Mouse (Mus musculus): ENCODE results near the gene Tmem119. TPM values are rescaled to one million over a fixed set of nuclear protein-coding genes. Genes with fewer than 3 reads are reported as not detected.

Tmem119 gene
- polyA plus RNA-seq, 1 experiment from 2014 or later, result 4.5 TPM

- ATAC-seq (ENCODE audit: low read depth), result no peak
- Histone ChIP-seq H3K36me3 (ENCODE audit: control insufficient read depth, insufficient read depth) (peaks cover 87% of the 10 kb centered on the region), H3K9ac (ENCODE audit: low read depth, low read length) (no peak overlapping the region)
Measured at GRCm38 (mm10) chr5:113747629-113748028, 52.7 kb downstream of the Tmem119 start.

More at GRCm38 (mm10) chr5:113747629-113748028, 52.7 kb downstream of the Tmem119 start:
- Histone ChIP-seq H3K27me3 (ENCODE audit: control insufficient read depth, insufficient read depth, low read depth, low read length) (no peaks in the 10 kb centered on the region), H3K4me1 (ENCODE audit: control insufficient read depth, low read depth, low read length) (no peaks in the 10 kb centered on the region), H3K4me3 (ENCODE audit: low read depth, low read length) (no peak overlapping the region), H3K9me3 (replicated peaks; ENCODE audit: control insufficient read depth, low read length) (no peaks in the 10 kb centered on the region), H3K27ac (ENCODE audit: low read length) (no peak overlapping the region), H3K4me2 (ENCODE audit: low read depth, low read length) (no peak overlapping the region)
- 80% methylated on average over 5 of the region's 5 CpGs for WGBS (ENCODE audit: insufficient replicate concordance)

Other genes with a start within 250 kb of the Tmem119 start
- 2.5 TPM in 2 replicates for gene Cmklr1, start 150.1 kb downstream of the Tmem119 start, polyA plus RNA-seq (2015; fragmentation: Nextera tagmentation; extraction: Ambion mirVana)
- gene 1700069L16Rik, start 75.7 kb downstream of the Tmem119 start, polyA plus RNA-seq (2015; fragmentation: Nextera tagmentation; extraction: Ambion mirVana), result not detected in 2 replicates
- 2.5 and 2.6 TPM in 2 replicates for gene Ficd, start 64.7 kb downstream of the Tmem119 start, polyA plus RNA-seq (2015; fragmentation: Nextera tagmentation; extraction: Ambion mirVana)
- 13.9 and 15.7 TPM in 2 replicates for gene Sart3, start 28.0 kb downstream of the Tmem119 start, polyA plus RNA-seq (2015; fragmentation: Nextera tagmentation; extraction: Ambion mirVana)
- 82.4 and 83.7 TPM in 2 replicates for gene Iscu, start 27.8 kb downstream of the Tmem119 start, polyA plus RNA-seq (2015; fragmentation: Nextera tagmentation; extraction: Ambion mirVana)
- gene Selplg, start 32.1 kb upstream of the Tmem119 start, polyA plus RNA-seq (2015; fragmentation: Nextera tagmentation; extraction: Ambion mirVana), result 14.1 and 15.4 TPM in 2 replicates
- gene Coro1c, start 108.2 kb upstream of the Tmem119 start, polyA plus RNA-seq (2015; fragmentation: Nextera tagmentation; extraction: Ambion mirVana), result 40.8 and 40.9 TPM in 2 replicates
- gene Ssh1, start 193.4 kb upstream of the Tmem119 start, polyA plus RNA-seq (2015; fragmentation: Nextera tagmentation; extraction: Ambion mirVana), result 6.1 and 6.8 TPM in 2 replicates
- gene Dao, start 203.2 kb upstream of the Tmem119 start, polyA plus RNA-seq (2015; fragmentation: Nextera tagmentation; extraction: Ambion mirVana), result 0.21 TPM in 1 of 2 replicates, not detected in the other

Data from liver, embryonic 16.5 days (tissue).